Mouse (Mus musculus): ENCODE results near the gene Tktl2. TPM values are rescaled to one million over a fixed set of nuclear protein-coding genes. Genes with fewer than 3 reads are reported as not detected.

Gene Tktl2
- not detected in 2 replicates for polyA plus RNA-seq (2014; fragmentation: Nextera tagmentation; extraction: Ambion mirVana)

GRCm38 (mm10) chr8:66511537-66511936 lies at the start of gene Tktl2:
Gene Tktl2 (plus strand): TSS chr8:66511756.
- H3K9ac ChIP-seq (ENCODE audit: low read length), result no peak within 1 kb of the TSS
- no peaks in the 10 kb centered on the region for H3K4me1 ChIP-seq (ENCODE audit: control insufficient read depth, insufficient read depth, low read length)
- H3K4me3 ChIP-seq (ENCODE audit: low read depth, low read length), result no peak within 1 kb of the TSS
- 95% methylated on average over 22 of the region's 22 CpGs for WGBS
- H3K27me3 ChIP-seq (ENCODE audit: control insufficient read depth, insufficient read depth, low read length), result no peaks in the 10 kb centered on the region
- no peaks in the 10 kb centered on the region; the same call in 1 of the 2 replicates for H3K9me3 ChIP-seq (ENCODE audit: control insufficient read depth, low read length)
- ATAC-seq (ENCODE audit: insufficient number of reproducible peaks, low FRiP score, low TSS enrichment, low read depth) (no peak), DNase-seq (ENCODE audit: low spot score) (no peak)
- H3K27ac ChIP-seq (replicated peaks; ENCODE audit: low read depth, low read length), result no peak within 1 kb of the TSS
- H3K36me3 ChIP-seq (ENCODE audit: control insufficient read depth, insufficient read depth, low read length), result no peaks in the 10 kb centered on the region
- H3K4me2 ChIP-seq (ENCODE audit: low read depth, severe bottlenecking), result no peak within 1 kb of the TSS

DNA sequence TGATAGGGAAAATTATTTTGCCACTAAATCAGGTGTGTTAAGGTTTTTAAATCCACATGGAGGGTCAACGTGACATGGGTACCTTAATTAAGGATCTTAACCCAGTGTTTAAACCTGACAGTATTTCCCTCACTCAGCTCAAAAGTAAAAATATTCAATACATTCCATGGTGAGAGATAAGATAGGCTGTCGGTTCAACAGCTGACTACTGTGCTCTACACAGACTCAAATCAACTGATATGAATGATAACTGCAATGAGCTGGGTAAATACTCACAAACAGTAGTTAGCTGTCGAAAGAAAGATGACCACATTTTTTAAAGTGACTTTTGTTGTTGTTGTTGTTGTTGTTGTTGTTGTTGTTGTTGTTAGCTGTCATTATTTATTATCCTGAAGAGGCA lies 41.7 kb upstream of the Tktl2 start:
- DNase-seq (ENCODE audit: low spot score) (no peak), ATAC-seq (ENCODE audit: insufficient number of reproducible peaks, low FRiP score, low TSS enrichment, low read depth) (no peak)
- no peak overlapping the region for H3K4me2 ChIP-seq (ENCODE audit: low read depth, severe bottlenecking)
- H3K4me3 ChIP-seq (ENCODE audit: low read depth, low read length), result no peak overlapping the region
- no peak overlapping the region for H3K27ac ChIP-seq (replicated peaks; ENCODE audit: low read depth, low read length)
- H3K4me1 ChIP-seq (ENCODE audit: control insufficient read depth, insufficient read depth, low read length), result no peaks in the 10 kb centered on the region
- no peaks in the 10 kb centered on the region for H3K9me3 ChIP-seq (ENCODE audit: control insufficient read depth, low read length)
- H3K27me3 ChIP-seq (ENCODE audit: control insufficient read depth, insufficient read depth, low read length), result no peaks in the 10 kb centered on the region
- no peaks in the 10 kb centered on the region for H3K36me3 ChIP-seq (ENCODE audit: control insufficient read depth, insufficient read depth, low read length)
- H3K9ac ChIP-seq (ENCODE audit: low read length), result no peak overlapping the region
- WGBS, result 88% methylated on average over 3 of the region's 3 CpGs

GRCm38 (mm10) chr8:66476880-66477279 lies 34.7 kb upstream of the Tktl2 start:
- H3K9ac ChIP-seq (ENCODE audit: low read length), result no peak overlapping the region
- no peak overlapping the region for H3K4me2 ChIP-seq (ENCODE audit: low read depth, severe bottlenecking)
- no peak for DNase-seq (ENCODE audit: low spot score)
- 92% methylated on average over 3 of the region's 3 CpGs for WGBS
- H3K4me1 ChIP-seq (ENCODE audit: control insufficient read depth, insufficient read depth, low read length), result no peaks in the 10 kb centered on the region
- H3K9me3 ChIP-seq (ENCODE audit: control insufficient read depth, low read length), result no peaks in the 10 kb centered on the region
- no peak for ATAC-seq (ENCODE audit: insufficient number of reproducible peaks, low FRiP score, low TSS enrichment, low read depth)
- H3K27ac ChIP-seq (replicated peaks; ENCODE audit: low read depth, low read length), result no peak overlapping the region
- no peak overlapping the region for H3K4me3 ChIP-seq (ENCODE audit: low read depth, low read length)
- peaks cover 11% of the 10 kb centered on the region for H3K36me3 ChIP-seq (ENCODE audit: control insufficient read depth, insufficient read depth, low read length)
- H3K27me3 ChIP-seq (ENCODE audit: control insufficient read depth, insufficient read depth, low read length), result no peaks in the 10 kb centered on the region

DNA sequence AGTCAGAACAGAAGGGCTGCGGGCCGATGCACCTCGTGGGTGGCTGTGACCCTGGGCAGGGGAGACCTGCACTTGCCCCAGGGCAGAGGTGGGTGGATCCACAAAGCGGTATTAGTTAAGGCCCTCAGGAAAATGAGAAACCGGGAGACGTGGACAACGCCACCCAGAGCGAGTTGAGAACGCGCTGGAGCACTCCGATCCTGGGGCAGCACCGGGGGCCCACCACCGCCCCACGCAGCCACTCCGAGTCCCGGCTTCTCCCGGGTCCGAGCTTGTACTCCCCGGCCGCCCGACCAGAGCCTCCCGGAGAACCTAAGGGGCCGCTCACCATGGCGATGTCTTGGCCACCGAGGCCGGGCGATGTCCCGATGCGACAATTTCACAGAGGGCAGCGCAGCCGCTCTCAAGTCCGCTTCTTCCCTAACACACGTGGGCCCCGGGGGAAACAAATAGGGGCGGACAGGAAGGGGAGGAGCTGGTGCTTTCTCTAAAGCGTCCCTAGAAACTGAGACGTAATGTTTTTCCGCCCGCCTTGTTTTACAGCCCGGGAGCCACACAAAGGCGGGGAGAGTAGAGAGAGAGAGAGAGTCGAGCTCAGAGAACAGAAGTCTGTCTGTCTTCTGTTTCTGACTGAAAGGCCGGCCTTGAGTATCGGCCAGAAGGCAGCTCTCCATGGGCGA lies 25.3 kb upstream of the Tktl2 start, which contains the start of gene Tma16:
Gene Tma16, minus strand, starts transcription at position 447 of the 680 bp plus-strand sequence.
- ATAC-seq (ENCODE audit: insufficient number of reproducible peaks, low FRiP score, low TSS enrichment, low read depth) (peak; percentile 93), DNase-seq (ENCODE audit: low spot score) (peak; percentile 90)
- peak within 1 kb of the TSS; percentile 89 for H3K4me3 ChIP-seq (ENCODE audit: low read depth, low read length)
- no peaks in the 10 kb centered on the region for H3K9me3 ChIP-seq (ENCODE audit: control insufficient read depth, low read length)
- no peaks in the 10 kb centered on the region for H3K27me3 ChIP-seq (ENCODE audit: control insufficient read depth, insufficient read depth, low read length)
- 0% methylated on average over 44 of the region's 45 CpGs for WGBS
- peak within 1 kb of the TSS; percentile 50 for H3K4me2 ChIP-seq (ENCODE audit: low read depth, severe bottlenecking)
- H3K9ac ChIP-seq (ENCODE audit: low read length), result peak within 1 kb of the TSS; percentile 85
- H3K4me1 ChIP-seq (ENCODE audit: control insufficient read depth, insufficient read depth, low read length), result no peaks in the 10 kb centered on the region
- 0 out of 2 replicates have a peak, but pooled peaks cover 2% of the 10 kb centered on the region for H3K36me3 ChIP-seq (ENCODE audit: control insufficient read depth, insufficient read depth, low read length)
- H3K27ac ChIP-seq (replicated peaks; ENCODE audit: low read depth, low read length), result no peak within 1 kb of the TSS

DNA sequence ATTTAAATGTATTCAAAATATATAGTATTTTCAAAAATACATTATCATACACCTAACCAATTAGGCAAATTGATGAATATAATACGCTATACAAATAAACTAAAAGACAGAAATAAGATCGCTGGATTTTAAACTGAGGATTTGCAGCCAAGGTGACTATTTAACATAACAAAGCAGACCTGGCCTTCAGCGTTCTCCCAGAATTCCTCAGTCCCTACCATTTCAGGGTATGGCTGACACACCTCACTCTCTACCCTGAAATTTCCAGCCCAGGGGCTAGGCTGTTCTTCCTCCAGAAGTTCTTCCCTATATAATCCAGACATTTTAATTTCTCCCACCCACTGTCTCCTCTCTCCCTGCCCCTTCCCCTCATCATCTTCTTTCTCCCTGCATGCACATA lies 23.0 kb upstream of the Tktl2 start:
- H3K27ac ChIP-seq (replicated peaks; ENCODE audit: low read depth, low read length), result no peak overlapping the region
- no peak for ATAC-seq (ENCODE audit: insufficient number of reproducible peaks, low FRiP score, low TSS enrichment, low read depth)
- no peaks in the 10 kb centered on the region for H3K36me3 ChIP-seq (ENCODE audit: control insufficient read depth, insufficient read depth, low read length)
- no peaks in the 10 kb centered on the region for H3K27me3 ChIP-seq (ENCODE audit: control insufficient read depth, insufficient read depth, low read length)
- no peak overlapping the region for H3K4me3 ChIP-seq (ENCODE audit: low read depth, low read length)
- WGBS, result 52% methylated on average over 3 of the region's 3 CpGs
- no peaks in the 10 kb centered on the region for H3K4me1 ChIP-seq (ENCODE audit: control insufficient read depth, insufficient read depth, low read length)
- H3K9ac ChIP-seq (ENCODE audit: low read length), result no peak overlapping the region
- no peaks in the 10 kb centered on the region for H3K9me3 ChIP-seq (ENCODE audit: control insufficient read depth, low read length)
- H3K4me2 ChIP-seq (ENCODE audit: low read depth, severe bottlenecking), result no peak overlapping the region
- no peak for DNase-seq (ENCODE audit: low spot score)

- Histone ChIP-seq H3K27ac (replicated peaks; ENCODE audit: low read depth, low read length) (no peak overlapping the region), H3K9ac (ENCODE audit: low read length) (no peak overlapping the region), H3K27me3 (ENCODE audit: control insufficient read depth, insufficient read depth, low read length) (no peaks in the 10 kb centered on the region), H3K9me3 (ENCODE audit: control insufficient read depth, low read length) (no peaks in the 10 kb centered on the region), H3K36me3 (ENCODE audit: control insufficient read depth, insufficient read depth, low read length) (no peaks in the 10 kb centered on the region), H3K4me1 (ENCODE audit: control insufficient read depth, insufficient read depth, low read length) (no peaks in the 10 kb centered on the region), H3K4me3 (ENCODE audit: low read depth, low read length) (no peak overlapping the region), H3K4me2 (ENCODE audit: low read depth, severe bottlenecking) (no peak overlapping the region)
- DNase-seq (ENCODE audit: low spot score), result no peak
- no peak for ATAC-seq (ENCODE audit: insufficient number of reproducible peaks, low FRiP score, low TSS enrichment, low read depth)
- WGBS, result 84% methylated on average over 4 of the region's 4 CpGs
These were observed 20.9 kb upstream of the Tktl2 start for GRCm38 (mm10) chr8:66490624-66491023.

- no peak overlapping the region for H3K4me2 ChIP-seq (ENCODE audit: low read depth, severe bottlenecking)
- DNase-seq (ENCODE audit: low spot score), result no peak
- no peak overlapping the region for H3K4me3 ChIP-seq (ENCODE audit: low read depth, low read length)
- H3K36me3 ChIP-seq (ENCODE audit: control insufficient read depth, insufficient read depth, low read length), result no peaks in the 10 kb centered on the region
- no peak overlapping the region for H3K27ac ChIP-seq (replicated peaks; ENCODE audit: low read depth, low read length)
- no peak overlapping the region for H3K9ac ChIP-seq (ENCODE audit: low read length)
- WGBS, result 82% methylated on average over 2 of the region's 2 CpGs
- H3K9me3 ChIP-seq (ENCODE audit: control insufficient read depth, low read length), result no peaks in the 10 kb centered on the region
- H3K4me1 ChIP-seq (ENCODE audit: control insufficient read depth, insufficient read depth, low read length), result no peaks in the 10 kb centered on the region
- H3K27me3 ChIP-seq (ENCODE audit: control insufficient read depth, insufficient read depth, low read length), result no peaks in the 10 kb centered on the region
- no peak for ATAC-seq (ENCODE audit: insufficient number of reproducible peaks, low FRiP score, low TSS enrichment, low read depth)
These were observed 17.1 kb upstream of the Tktl2 start for GRCm38 (mm10) chr8:66494496-66494895.

- Histone ChIP-seq H3K27ac (replicated peaks; ENCODE audit: low read depth, low read length) (no peak overlapping the region), H3K9me3 (ENCODE audit: control insufficient read depth, low read length) (no peaks in the 10 kb centered on the region), H3K9ac (ENCODE audit: low read length) (no peak overlapping the region), H3K27me3 (ENCODE audit: control insufficient read depth, insufficient read depth, low read length) (no peaks in the 10 kb centered on the region), H3K4me3 (ENCODE audit: low read depth, low read length) (no peak overlapping the region), H3K4me2 (ENCODE audit: low read depth, severe bottlenecking) (no peak overlapping the region), H3K36me3 (ENCODE audit: control insufficient read depth, insufficient read depth, low read length) (no peaks in the 10 kb centered on the region), H3K4me1 (ENCODE audit: control insufficient read depth, insufficient read depth, low read length) (no peaks in the 10 kb centered on the region)
- 10% methylated on average over 8 of the region's 8 CpGs for WGBS
- no peak; the same call in 1 of the 2 replicates for ATAC-seq (ENCODE audit: insufficient number of reproducible peaks, low FRiP score, low TSS enrichment, low read depth)
- peak; percentile 85 for DNase-seq (ENCODE audit: low spot score)
These were observed 15.8 kb upstream of the Tktl2 start for GRCm38 (mm10) chr8:66495726-66496125.

All from limb, embryonic 11.5 days (tissue).